Mouse (Mus musculus): ENCODE measurements around the gene Ptgs1. TPM values are rescaled to one million over a fixed set of nuclear protein-coding genes. Genes with fewer than 3 reads are reported as not detected.

Gene Ptgs1
- polyA plus RNA-seq, 1 experiment from 2014 or later = 3.7 TPM

- H3K9ac ChIP-seq (ENCODE audit: low read length) = no peak overlapping the region; the same call in 1 of the 2 replicates
- H3K36me3 ChIP-seq (ENCODE audit: control insufficient read depth, insufficient read depth, low read length) = no peaks in the 10 kb centered on the region
- H3K4me2 ChIP-seq (ENCODE audit: low read length) = peak overlapping the region; percentile 25; the same call in 1 of the 2 replicates
- H3K9me3 ChIP-seq (replicated peaks; ENCODE audit: control insufficient read depth, low read length) = no peaks in the 10 kb centered on the region
- WGBS = 2% methylated on average over 26 of the region's 34 CpGs
- no peaks in the 10 kb centered on the region for H3K4me1 ChIP-seq (ENCODE audit: control insufficient read depth, insufficient read depth, low read length)
- H3K4me3 ChIP-seq (ENCODE audit: low read depth, low read length) = no peak overlapping the region
- no peak for ATAC-seq
- no peak for DNase-seq (ENCODE audit: low spot score)
- H3K27ac ChIP-seq (ENCODE audit: low read depth, low read length) = no peak overlapping the region
- peaks cover 28% of the 10 kb centered on the region for H3K27me3 ChIP-seq (replicated peaks; ENCODE audit: control insufficient read depth, insufficient read depth, low read length)
Measured at GRCm38 (mm10) chr2:36210796-36211195, 19.4 kb upstream of the Ptgs1 start.

DNA sequence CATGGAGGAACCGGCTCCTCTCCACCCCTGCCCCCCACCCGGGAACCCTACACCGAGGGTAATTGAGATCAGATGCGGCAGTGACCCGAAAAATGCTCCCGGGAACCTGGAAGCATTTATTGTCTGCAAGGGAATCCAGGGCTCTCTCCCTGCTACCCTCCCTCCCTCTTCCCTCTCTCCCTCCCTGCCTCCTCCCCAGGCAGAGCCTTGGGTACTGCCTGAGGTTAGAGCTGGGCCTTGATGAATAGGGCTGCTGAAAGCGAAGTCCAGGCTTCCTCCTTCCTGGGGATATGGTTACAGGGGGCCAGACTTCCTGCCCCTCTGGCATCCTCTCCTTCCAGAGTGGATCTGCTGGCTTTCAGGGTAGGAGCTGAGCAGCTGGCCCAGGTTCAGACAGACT is 18.4 kb upstream of the Ptgs1 start:
- no peak overlapping the region for H3K4me3 ChIP-seq (ENCODE audit: low read depth, low read length)
- H3K27ac ChIP-seq (ENCODE audit: low read depth, low read length) = no peak overlapping the region
- DNase-seq (ENCODE audit: low spot score) (no peak), ATAC-seq (no peak)
- WGBS = 23% methylated on average over 7 of the region's 7 CpGs
- peaks cover 28% of the 10 kb centered on the region for H3K27me3 ChIP-seq (replicated peaks; ENCODE audit: control insufficient read depth, insufficient read depth, low read length)
- no peaks in the 10 kb centered on the region for H3K9me3 ChIP-seq (replicated peaks; ENCODE audit: control insufficient read depth, low read length)
- no peaks in the 10 kb centered on the region for H3K4me1 ChIP-seq (ENCODE audit: control insufficient read depth, insufficient read depth, low read length)
- H3K4me2 ChIP-seq (ENCODE audit: low read length) = no peak overlapping the region
- H3K36me3 ChIP-seq (ENCODE audit: control insufficient read depth, insufficient read depth, low read length) = no peaks in the 10 kb centered on the region
- H3K9ac ChIP-seq (ENCODE audit: low read length) = no peak overlapping the region

DNA sequence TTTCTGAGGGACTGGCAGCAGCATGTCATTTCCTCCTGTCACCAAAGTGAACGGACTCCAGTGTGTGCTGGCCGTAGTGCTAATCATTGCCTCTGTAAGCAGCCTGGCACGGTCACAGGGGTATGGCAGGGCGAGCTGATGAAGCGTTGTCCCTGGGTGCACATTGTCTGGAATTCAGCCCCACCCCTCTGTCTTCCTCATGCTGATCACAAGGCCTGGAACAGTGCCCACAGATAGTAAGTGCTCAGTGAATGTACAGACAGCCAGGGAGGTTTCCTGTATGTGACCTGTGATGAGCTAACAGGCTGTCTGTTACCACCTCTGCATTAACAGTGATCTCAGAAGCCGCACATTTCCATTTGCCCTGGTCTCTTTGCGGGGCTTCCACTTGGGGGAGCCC is 17.1 kb upstream of the Ptgs1 start:
- Histone ChIP-seq H3K9ac (ENCODE audit: low read length) (no peak overlapping the region), H3K36me3 (ENCODE audit: control insufficient read depth, insufficient read depth, low read length) (no peaks in the 10 kb centered on the region), H3K4me3 (ENCODE audit: low read depth, low read length) (no peak overlapping the region), H3K27me3 (replicated peaks; ENCODE audit: control insufficient read depth, insufficient read depth, low read length) (peaks cover 28% of the 10 kb centered on the region), H3K4me2 (ENCODE audit: low read length) (no peak overlapping the region), H3K4me1 (ENCODE audit: control insufficient read depth, insufficient read depth, low read length) (no peaks in the 10 kb centered on the region), H3K9me3 (replicated peaks; ENCODE audit: control insufficient read depth, low read length) (no peaks in the 10 kb centered on the region), H3K27ac (ENCODE audit: low read depth, low read length) (no peak overlapping the region)
- DNase-seq (ENCODE audit: low spot score) (no peak), ATAC-seq (no peak)
- 52% methylated on average over 7 of the region's 7 CpGs for WGBS

GRCm38 (mm10) chr2:36214023-36214422 is 16.2 kb upstream of the Ptgs1 start:
- ATAC-seq (peak; percentile 90), DNase-seq (ENCODE audit: low spot score) (peak; percentile 93)
- Histone ChIP-seq H3K4me3 (ENCODE audit: low read depth, low read length) (no peak overlapping the region), H3K4me1 (ENCODE audit: control insufficient read depth, insufficient read depth, low read length) (no peaks in the 10 kb centered on the region), H3K36me3 (ENCODE audit: control insufficient read depth, insufficient read depth, low read length) (no peaks in the 10 kb centered on the region), H3K27me3 (replicated peaks; ENCODE audit: control insufficient read depth, insufficient read depth, low read length) (peaks cover 28% of the 10 kb centered on the region), H3K4me2 (ENCODE audit: low read length) (no peak overlapping the region), H3K27ac (ENCODE audit: low read depth, low read length) (no peak overlapping the region), H3K9me3 (replicated peaks; ENCODE audit: control insufficient read depth, low read length) (no peaks in the 10 kb centered on the region), H3K9ac (ENCODE audit: low read length) (no peak overlapping the region)
- 8% methylated on average over 8 of the region's 8 CpGs for WGBS

DNA sequence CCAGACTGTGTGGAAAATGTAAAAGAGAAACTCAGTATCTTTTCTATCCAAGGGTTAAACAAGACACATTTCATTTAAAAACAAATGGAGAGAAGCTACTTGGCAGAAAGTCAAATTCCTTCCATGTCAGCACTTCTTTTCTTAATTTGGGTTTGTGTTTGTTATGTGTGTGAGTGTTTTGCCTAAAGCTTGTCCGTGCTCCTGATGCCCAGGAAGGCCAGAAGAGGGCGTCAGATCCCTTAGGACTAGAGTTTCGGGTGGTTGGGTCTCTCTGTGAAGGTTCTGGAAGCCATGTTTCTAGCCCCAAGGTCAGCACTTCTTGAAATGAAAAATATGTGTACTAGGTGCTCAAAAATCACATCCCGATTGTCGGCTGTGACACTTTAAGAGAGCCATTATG is 15.8 kb upstream of the Ptgs1 start:
- DNase-seq (ENCODE audit: low spot score) = no peak

GRCm38 (mm10) chr2:36215203-36215739 is 15.0 kb upstream of the Ptgs1 start:
- Histone ChIP-seq H3K9me3 (replicated peaks; ENCODE audit: control insufficient read depth, low read length) (no peaks in the 10 kb centered on the region), H3K36me3 (ENCODE audit: control insufficient read depth, insufficient read depth, low read length) (no peaks in the 10 kb centered on the region), H3K27ac (ENCODE audit: low read depth, low read length) (no peak overlapping the region), H3K4me2 (ENCODE audit: low read length) (no peak overlapping the region), H3K9ac (ENCODE audit: low read length) (no peak overlapping the region), H3K4me3 (ENCODE audit: low read depth, low read length) (no peak overlapping the region), H3K27me3 (replicated peaks; ENCODE audit: control insufficient read depth, insufficient read depth, low read length) (peaks cover 22% of the 10 kb centered on the region), H3K4me1 (ENCODE audit: control insufficient read depth, insufficient read depth, low read length) (no peaks in the 10 kb centered on the region)
- no peak for ATAC-seq
- no peak for DNase-seq (ENCODE audit: low spot score)
- WGBS = 92% methylated on average over 5 of the region's 5 CpGs

More for the DNA sequence above, 15.8 kb upstream of the Ptgs1 start:
- no peak for ATAC-seq
- WGBS = 60% methylated on average over 5 of the region's 5 CpGs
- H3K4me1 ChIP-seq (ENCODE audit: control insufficient read depth, insufficient read depth, low read length) = no peaks in the 10 kb centered on the region
- H3K4me2 ChIP-seq (ENCODE audit: low read length) = no peak overlapping the region
- no peak overlapping the region for H3K27ac ChIP-seq (ENCODE audit: low read depth, low read length)
- no peaks in the 10 kb centered on the region for H3K9me3 ChIP-seq (replicated peaks; ENCODE audit: control insufficient read depth, low read length)
- peaks cover 28% of the 10 kb centered on the region for H3K27me3 ChIP-seq (replicated peaks; ENCODE audit: control insufficient read depth, insufficient read depth, low read length)
- no peak overlapping the region for H3K9ac ChIP-seq (ENCODE audit: low read length)
- no peak overlapping the region for H3K4me3 ChIP-seq (ENCODE audit: low read depth, low read length)
- no peaks in the 10 kb centered on the region for H3K36me3 ChIP-seq (ENCODE audit: control insufficient read depth, insufficient read depth, low read length)

DNA sequence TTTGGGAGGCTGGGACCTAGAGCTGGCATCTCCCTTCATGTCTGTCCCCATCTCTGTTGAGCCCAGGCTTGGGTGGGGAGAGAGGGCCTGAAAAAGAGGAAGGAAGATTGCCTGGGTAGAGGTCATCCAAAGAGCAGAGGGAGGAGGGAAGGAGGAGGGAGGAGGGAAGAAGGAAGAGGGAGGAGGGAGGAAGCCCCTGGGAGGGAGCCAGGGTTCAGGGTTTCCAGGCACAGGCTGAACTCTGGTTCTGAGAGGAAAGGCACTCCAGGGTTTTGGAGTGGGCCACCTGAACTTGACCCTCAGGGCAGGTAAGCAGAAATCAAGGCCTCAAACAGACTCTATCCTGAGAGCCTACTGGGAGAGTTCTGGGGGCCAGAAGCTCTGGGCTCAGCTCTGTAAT is 13.7 kb upstream of the Ptgs1 start:
- Histone ChIP-seq H3K36me3 (ENCODE audit: control insufficient read depth, insufficient read depth, low read length) (no peaks in the 10 kb centered on the region), H3K9me3 (replicated peaks; ENCODE audit: control insufficient read depth, low read length) (no peaks in the 10 kb centered on the region), H3K27ac (ENCODE audit: low read depth, low read length) (no peak overlapping the region), H3K9ac (ENCODE audit: low read length) (no peak overlapping the region), H3K4me2 (ENCODE audit: low read length) (no peak overlapping the region), H3K4me3 (ENCODE audit: low read depth, low read length) (no peak overlapping the region), H3K27me3 (replicated peaks; ENCODE audit: control insufficient read depth, insufficient read depth, low read length) (peaks cover 9% of the 10 kb centered on the region), H3K4me1 (ENCODE audit: control insufficient read depth, insufficient read depth, low read length) (no peaks in the 10 kb centered on the region)
- DNase-seq (ENCODE audit: low spot score) = no peak
- no peak for ATAC-seq

GRCm38 (mm10) chr2:36216953-36217573 is 13.2 kb upstream of the Ptgs1 start:
- Histone ChIP-seq H3K4me1 (ENCODE audit: control insufficient read depth, insufficient read depth, low read length) (no peaks in the 10 kb centered on the region), H3K36me3 (ENCODE audit: control insufficient read depth, insufficient read depth, low read length) (no peaks in the 10 kb centered on the region), H3K27ac (ENCODE audit: low read depth, low read length) (no peak overlapping the region), H3K4me2 (ENCODE audit: low read length) (no peak overlapping the region), H3K9ac (ENCODE audit: low read length) (no peak overlapping the region), H3K4me3 (ENCODE audit: low read depth, low read length) (no peak overlapping the region), H3K9me3 (replicated peaks; ENCODE audit: control insufficient read depth, low read length) (no peaks in the 10 kb centered on the region), H3K27me3 (replicated peaks; ENCODE audit: control insufficient read depth, insufficient read depth, low read length) (peaks cover 4% of the 10 kb centered on the region)
- DNase-seq (ENCODE audit: low spot score) (no peak), ATAC-seq (no peak)
- 46% methylated on average over 4 of the region's 4 CpGs for WGBS

GRCm38 (mm10) chr2:36217692-36218233 is 12.5 kb upstream of the Ptgs1 start:
- Histone ChIP-seq H3K36me3 (ENCODE audit: control insufficient read depth, insufficient read depth, low read length) (no peaks in the 10 kb centered on the region), H3K9me3 (replicated peaks; ENCODE audit: control insufficient read depth, low read length) (no peaks in the 10 kb centered on the region), H3K4me1 (ENCODE audit: control insufficient read depth, insufficient read depth, low read length) (no peaks in the 10 kb centered on the region), H3K27ac (ENCODE audit: low read depth, low read length) (no peak overlapping the region), H3K27me3 (replicated peaks; ENCODE audit: control insufficient read depth, insufficient read depth, low read length) (no peaks in the 10 kb centered on the region), H3K9ac (ENCODE audit: low read length) (no peak overlapping the region), H3K4me2 (ENCODE audit: low read length) (no peak overlapping the region), H3K4me3 (ENCODE audit: low read depth, low read length) (no peak overlapping the region)
- ATAC-seq (no peak), DNase-seq (ENCODE audit: low spot score) (no peak)
- WGBS = 52% methylated on average over 5 of the region's 5 CpGs

All from forebrain, embryonic 14.5 days (tissue).